Mouse (Mus musculus): ENCODE measurements around the gene Abhd4. TPM values are rescaled to one million over a fixed set of nuclear protein-coding genes. Genes with fewer than 3 reads are reported as not detected.

Gene Abhd4
- polyA plus RNA-seq, 1 experiment: 237 TPM

DNA sequence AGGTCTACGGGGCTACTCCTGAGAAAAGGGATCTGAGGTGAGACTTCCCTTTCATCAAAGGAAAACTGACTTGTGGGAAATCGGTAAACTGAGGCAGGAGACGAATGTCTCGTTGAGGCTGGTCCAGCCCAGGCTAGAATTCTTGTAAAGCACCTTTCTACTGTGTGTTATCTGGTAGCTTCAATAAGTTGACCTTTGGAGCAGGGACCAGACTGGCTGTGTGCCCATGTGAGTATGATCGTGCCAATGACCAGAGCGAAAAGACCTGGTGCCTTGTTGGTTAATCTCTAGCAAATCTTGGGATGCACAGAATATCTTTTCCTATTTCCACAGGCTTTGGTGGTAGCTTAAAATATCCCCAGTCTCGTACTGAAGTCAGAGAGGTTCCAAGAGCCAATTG is 37.9 kb upstream of the Abhd4 start:
- Histone ChIP-seq H3K27me3 (ENCODE audit: control insufficient read depth, insufficient read depth, low read length) (no peaks in the 10 kb centered on the region), H3K27ac (ENCODE audit: control insufficient read depth, insufficient read depth, low read depth, low read length) (no peak overlapping the region), H3K4me3 (ENCODE audit: control insufficient read depth, low read depth, low read length) (no peak overlapping the region), H3K36me3 (ENCODE audit: control insufficient read depth, insufficient read depth, low read length) (no peaks in the 10 kb centered on the region), H3K4me1 (ENCODE audit: control insufficient read depth, insufficient read depth, low read length) (peaks cover 2% of the 10 kb centered on the region)
- TF ChIP-seq CTCF (IDR thresholded peaks at IDR 0.05; ENCODE audit: control insufficient read depth, insufficient read depth, insufficient replicate concordance, low read depth, low read length): no peak
- no peak for TF ChIP-seq POLR2A (IDR thresholded peaks at IDR 0.05; ENCODE audit: control insufficient read depth, low read depth, low read length)

DNA sequence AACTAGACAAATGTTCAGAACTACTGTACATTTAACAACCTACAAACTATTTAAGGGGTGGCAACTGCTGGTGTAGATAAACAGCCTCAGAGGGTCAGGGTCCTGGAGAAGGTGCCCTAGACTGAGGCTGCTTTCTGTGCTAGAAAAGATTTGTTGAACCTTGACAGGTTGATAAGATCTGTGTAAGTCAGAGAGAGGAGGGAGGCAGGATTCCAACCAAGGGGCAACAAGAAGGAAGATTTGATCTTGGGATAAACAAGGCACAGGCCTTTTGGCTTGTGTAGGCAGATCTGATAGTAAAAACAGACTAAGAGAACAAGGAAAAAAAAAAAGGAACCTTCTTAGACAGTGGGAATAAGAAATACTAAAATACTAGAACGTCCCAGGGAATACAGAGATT is 35.8 kb upstream of the Abhd4 start:
- TF ChIP-seq CTCF (IDR thresholded peaks at IDR 0.05; ENCODE audit: control insufficient read depth, insufficient read depth, insufficient replicate concordance, low read depth, low read length) (no peak), POLR2A (IDR thresholded peaks at IDR 0.05; ENCODE audit: control insufficient read depth, low read depth, low read length) (no peak)
- Histone ChIP-seq H3K27me3 (ENCODE audit: control insufficient read depth, insufficient read depth, low read length) (no peaks in the 10 kb centered on the region), H3K4me3 (ENCODE audit: control insufficient read depth, low read depth, low read length) (no peak overlapping the region), H3K36me3 (ENCODE audit: control insufficient read depth, insufficient read depth, low read length) (no peaks in the 10 kb centered on the region), H3K4me1 (ENCODE audit: control insufficient read depth, insufficient read depth, low read length) (peaks cover 3% of the 10 kb centered on the region), H3K27ac (ENCODE audit: control insufficient read depth, insufficient read depth, low read depth, low read length) (no peak overlapping the region)

DNA sequence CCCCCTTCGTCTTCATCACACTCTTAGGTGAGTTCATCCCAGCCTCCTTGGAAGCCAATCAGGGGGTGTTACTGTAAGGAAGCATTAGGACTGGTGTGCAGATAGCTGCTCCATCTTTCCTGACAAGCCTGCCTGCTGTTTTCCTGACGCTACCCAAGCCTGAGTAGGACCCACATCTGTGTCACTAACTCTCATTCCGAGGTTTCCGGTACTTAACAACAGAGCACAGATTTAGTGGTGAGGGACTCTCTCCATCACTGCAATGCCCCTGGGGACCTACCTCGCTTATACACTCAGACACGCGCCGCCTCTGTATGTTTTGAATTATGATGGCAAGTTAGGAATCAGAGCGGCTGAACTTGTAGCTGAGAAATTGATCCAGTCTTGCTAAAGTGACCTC is 35.3 kb upstream of the Abhd4 start:
- no peaks in the 10 kb centered on the region for H3K36me3 ChIP-seq (ENCODE audit: control insufficient read depth, insufficient read depth, low read length)

DNA sequence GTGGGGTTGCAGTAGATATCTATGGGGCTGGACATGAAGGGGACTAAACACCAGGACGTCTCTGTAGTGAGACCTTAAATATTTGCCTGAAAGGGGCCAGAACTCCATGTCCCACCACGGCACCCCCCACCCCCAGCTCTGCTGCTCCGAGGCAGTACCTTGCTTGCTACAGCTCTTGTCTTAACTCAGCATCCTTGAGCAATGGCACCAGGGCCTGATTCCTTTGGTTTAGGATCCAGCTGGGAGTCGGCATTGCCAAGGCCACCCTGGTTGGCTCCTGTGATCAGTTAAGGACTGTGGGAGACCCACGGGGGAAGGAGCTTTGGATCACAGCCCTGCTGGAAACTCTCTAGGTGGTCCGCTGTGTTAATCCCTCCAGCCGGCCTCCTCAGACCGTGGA is 34.7 kb upstream of the Abhd4 start:
- H3K27me3 ChIP-seq (ENCODE audit: control insufficient read depth, insufficient read depth, low read length): no peaks in the 10 kb centered on the region
- H3K4me1 ChIP-seq (ENCODE audit: control insufficient read depth, insufficient read depth, low read length): peaks cover 7% of the 10 kb centered on the region
- no peak for TF ChIP-seq CTCF (IDR thresholded peaks at IDR 0.05; ENCODE audit: control insufficient read depth, insufficient read depth, insufficient replicate concordance, low read depth, low read length)
- no peak for TF ChIP-seq POLR2A (IDR thresholded peaks at IDR 0.05; ENCODE audit: control insufficient read depth, low read depth, low read length)
- H3K4me3 ChIP-seq (ENCODE audit: control insufficient read depth, low read depth, low read length): no peak overlapping the region
- no peak overlapping the region for H3K27ac ChIP-seq (ENCODE audit: control insufficient read depth, insufficient read depth, low read depth, low read length)
- no peaks in the 10 kb centered on the region for H3K36me3 ChIP-seq (ENCODE audit: control insufficient read depth, insufficient read depth, low read length)

More for the DNA sequence above, 35.3 kb upstream of the Abhd4 start:
- Histone ChIP-seq H3K27me3 (ENCODE audit: control insufficient read depth, insufficient read depth, low read length) (no peaks in the 10 kb centered on the region), H3K4me3 (ENCODE audit: control insufficient read depth, low read depth, low read length) (no peak overlapping the region), H3K4me1 (ENCODE audit: control insufficient read depth, insufficient read depth, low read length) (peaks cover 7% of the 10 kb centered on the region), H3K27ac (ENCODE audit: control insufficient read depth, insufficient read depth, low read depth, low read length) (no peak overlapping the region)
- TF ChIP-seq CTCF (IDR thresholded peaks at IDR 0.05; ENCODE audit: control insufficient read depth, insufficient read depth, insufficient replicate concordance, low read depth, low read length): no peak
- TF ChIP-seq POLR2A (IDR thresholded peaks at IDR 0.05; ENCODE audit: control insufficient read depth, low read depth, low read length): no peak

DNA sequence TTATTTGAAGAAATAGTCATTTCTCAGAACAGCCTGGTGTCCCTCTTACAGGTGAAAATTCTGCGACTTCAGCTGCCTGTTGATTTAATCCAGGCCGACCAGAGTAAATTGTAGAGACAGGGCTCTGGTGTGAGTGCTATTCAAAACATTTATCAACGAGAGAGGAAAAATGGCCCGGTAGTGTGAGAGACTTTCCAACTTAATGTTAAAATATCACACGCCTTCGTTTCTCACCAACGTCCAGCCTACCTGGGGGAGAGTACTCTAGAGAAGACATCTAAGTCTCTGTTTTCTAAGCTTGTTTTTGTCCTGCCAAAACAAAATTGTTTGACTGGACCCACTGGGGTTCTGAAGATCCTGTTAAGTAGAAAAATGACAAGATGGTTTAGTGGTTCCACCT is 34.1 kb upstream of the Abhd4 start:
- Histone ChIP-seq H3K36me3 (ENCODE audit: control insufficient read depth, insufficient read depth, low read length) (no peaks in the 10 kb centered on the region), H3K27ac (ENCODE audit: control insufficient read depth, insufficient read depth, low read depth, low read length) (no peak overlapping the region), H3K4me1 (ENCODE audit: control insufficient read depth, insufficient read depth, low read length) (peaks cover 6% of the 10 kb centered on the region), H3K4me3 (ENCODE audit: control insufficient read depth, low read depth, low read length) (no peak overlapping the region), H3K27me3 (ENCODE audit: control insufficient read depth, insufficient read depth, low read length) (no peaks in the 10 kb centered on the region)
- TF ChIP-seq CTCF (IDR thresholded peaks at IDR 0.05; ENCODE audit: control insufficient read depth, insufficient read depth, insufficient replicate concordance, low read depth, low read length) (no peak), POLR2A (IDR thresholded peaks at IDR 0.05; ENCODE audit: control insufficient read depth, low read depth, low read length) (no peak)

DNA sequence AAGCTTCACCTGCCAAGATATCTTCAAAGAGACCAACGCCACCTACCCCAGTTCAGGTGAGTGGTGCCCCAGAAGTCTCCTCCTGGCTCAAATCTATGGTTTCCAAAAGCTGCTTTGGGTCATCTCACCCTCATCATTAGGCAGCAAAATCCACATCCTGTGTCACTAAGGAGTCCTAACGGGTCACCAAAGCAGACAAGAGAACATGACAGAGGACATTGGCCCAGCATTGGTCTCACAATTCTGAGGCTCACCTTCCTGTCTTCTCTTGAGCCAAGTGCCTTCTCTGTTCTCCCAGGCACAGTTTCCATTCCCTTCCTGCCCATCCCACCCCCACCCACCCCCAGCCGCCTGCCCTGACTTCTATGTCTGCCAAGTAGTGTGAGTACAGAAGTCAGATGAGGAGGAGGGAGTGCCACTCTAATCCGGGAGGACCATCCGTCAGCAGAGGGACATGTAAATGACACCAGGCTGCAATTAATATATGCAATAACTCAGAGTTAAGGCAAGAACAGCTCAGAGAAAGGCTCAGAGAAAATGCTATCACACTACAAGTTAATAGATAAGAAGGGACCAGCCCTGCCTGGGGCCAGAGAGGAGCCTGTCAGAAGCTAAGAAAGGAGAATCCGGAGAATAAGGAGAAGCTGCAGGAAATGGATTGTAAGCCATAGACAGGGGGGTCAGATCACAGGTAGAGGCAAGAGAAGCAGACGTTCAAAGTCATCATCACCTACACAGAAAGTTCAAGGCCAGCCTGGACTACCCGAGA is 33.1 kb upstream of the Abhd4 start:
- Histone ChIP-seq H3K4me3 (ENCODE audit: control insufficient read depth, low read depth, low read length) (no peak overlapping the region), H3K4me1 (ENCODE audit: control insufficient read depth, insufficient read depth, low read length) (peaks cover 9% of the 10 kb centered on the region), H3K27ac (ENCODE audit: control insufficient read depth, insufficient read depth, low read depth, low read length) (no peak overlapping the region), H3K27me3 (ENCODE audit: control insufficient read depth, insufficient read depth, low read length) (no peaks in the 10 kb centered on the region), H3K36me3 (ENCODE audit: control insufficient read depth, insufficient read depth, low read length) (no peaks in the 10 kb centered on the region)
- no peak for TF ChIP-seq CTCF (IDR thresholded peaks at IDR 0.05; ENCODE audit: control insufficient read depth, insufficient read depth, insufficient replicate concordance, low read depth, low read length)
- no peak for TF ChIP-seq POLR2A (IDR thresholded peaks at IDR 0.05; ENCODE audit: control insufficient read depth, low read depth, low read length)

DNA sequence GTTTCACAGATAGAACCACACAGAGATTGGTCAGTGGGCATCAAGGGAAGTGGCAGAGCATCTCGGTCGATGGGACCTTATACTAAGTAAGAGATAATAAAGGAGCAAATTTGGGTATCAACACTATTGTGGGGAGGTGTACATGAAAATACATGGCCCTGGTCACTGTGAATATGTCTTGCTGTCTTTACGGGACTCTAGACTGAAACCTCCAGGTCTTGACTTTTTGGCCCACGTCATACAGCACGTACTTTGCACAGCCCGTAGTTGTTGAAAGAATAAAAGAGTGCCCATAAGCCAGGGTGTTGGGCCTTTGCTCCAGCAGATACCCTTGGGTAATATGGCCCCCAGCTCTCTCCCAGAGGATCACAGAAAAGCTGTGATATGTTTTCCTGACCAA is 32.3 kb upstream of the Abhd4 start:
- H3K27me3 ChIP-seq (ENCODE audit: control insufficient read depth, insufficient read depth, low read length): no peaks in the 10 kb centered on the region
- H3K4me1 ChIP-seq (ENCODE audit: control insufficient read depth, insufficient read depth, low read length): peaks cover 9% of the 10 kb centered on the region
- TF ChIP-seq POLR2A (IDR thresholded peaks at IDR 0.05; ENCODE audit: control insufficient read depth, low read depth, low read length) (no peak), CTCF (IDR thresholded peaks at IDR 0.05; ENCODE audit: control insufficient read depth, insufficient read depth, insufficient replicate concordance, low read depth, low read length) (no peak)
- H3K36me3 ChIP-seq (ENCODE audit: control insufficient read depth, insufficient read depth, low read length): no peaks in the 10 kb centered on the region
- no peak overlapping the region for H3K27ac ChIP-seq (ENCODE audit: control insufficient read depth, insufficient read depth, low read depth, low read length)
- H3K4me3 ChIP-seq (ENCODE audit: control insufficient read depth, low read depth, low read length): no peak overlapping the region
